Mouse (Mus musculus) layer of hippocampus, adult 9-11 months (tissue): Measurements from ENCODE around the gene Abtb1.
A peak's percentile ranks its signal among the peaks of the same experiment; 100 is the strongest.

Experiments used
- DNase-seq: peaks from one replicate; pipeline ENCODE4 v3.0.0; 2022

Abtb1 gene

GRCm38 (mm10) chr6:88828206-88829009, 13.4 kb downstream of the Abtb1 start:
- no peak for DNase-seq

- DNase-seq, result peak; percentile 62
Measured at GRCm38 (mm10) chr6:88827395-88828205, 14.2 kb downstream of the Abtb1 start.

GRCm38 (mm10) chr6:88826965-88827364, 14.8 kb downstream of the Abtb1 start:
- DNase-seq, result no peak

GRCm38 (mm10) chr6:88826545-88826944, 15.2 kb downstream of the Abtb1 start:
- peak; percentile 77 for DNase-seq

- DNase-seq, result peak; percentile 75
Measured at GRCm38 (mm10) chr6:88826088-88826487, 15.7 kb downstream of the Abtb1 start.

- DNase-seq, result no peak
Measured at GRCm38 (mm10) chr6:88824183-88824582, 17.6 kb downstream of the Abtb1 start.

GRCm38 (mm10) chr6:88821901-88822300, 19.9 kb downstream of the Abtb1 start:
- peak; percentile 69 for DNase-seq

- DNase-seq, result no peak
Measured at GRCm38 (mm10) chr6:88821294-88821693, 20.5 kb downstream of the Abtb1 start.

GRCm38 (mm10) chr6:88820853-88821252, 20.9 kb downstream of the Abtb1 start:
- DNase-seq, result no peak

GRCm38 (mm10) chr6:88816913-88817312, 24.9 kb downstream of the Abtb1 start:
- DNase-seq, result no peak

- DNase-seq, result no peak
Measured at GRCm38 (mm10) chr6:88815489-88815888, 26.3 kb downstream of the Abtb1 start.

- DNase-seq, result no peak
Measured at GRCm38 (mm10) chr6:88815036-88815435, 26.7 kb downstream of the Abtb1 start.

GRCm38 (mm10) chr6:88813832-88814231, 28.0 kb downstream of the Abtb1 start:
- DNase-seq, result no peak

GRCm38 (mm10) chr6:88812886-88813285, 28.9 kb downstream of the Abtb1 start:
- no peak for DNase-seq

- DNase-seq, result no peak
Measured at GRCm38 (mm10) chr6:88811880-88812400, 29.8 kb downstream of the Abtb1 start.

GRCm38 (mm10) chr6:88811396-88811795, 30.4 kb downstream of the Abtb1 start:
- DNase-seq, result peak; percentile 67

- DNase-seq, result no peak
Measured at GRCm38 (mm10) chr6:88810291-88810690, 31.5 kb downstream of the Abtb1 start.

- no peak for DNase-seq
Measured at GRCm38 (mm10) chr6:88809091-88810037, 32.4 kb downstream of the Abtb1 start.

- no peak for DNase-seq
Measured at GRCm38 (mm10) chr6:88804966-88805577, 36.7 kb downstream of the Abtb1 start.

GRCm38 (mm10) chr6:88803957-88804695, 37.7 kb downstream of the Abtb1 start:
- DNase-seq, result no peak

GRCm38 (mm10) chr6:88803051-88803450, 38.7 kb downstream of the Abtb1 start:
- DNase-seq, result no peak
